Mouse (Mus musculus): ENCODE results near the gene Sh3bp5l.
A peak's percentile ranks its signal among the peaks of the same experiment; 100 is the strongest.

- TF ChIP-seq CTCF (IDR thresholded peaks at IDR 0.05; ENCODE audit: insufficient read depth, low read depth, low read length) (no peak), POLR2A (IDR thresholded peaks at IDR 0.05; ENCODE audit: insufficient read depth, low read depth, low read length) (0 out of 2 replicates have a peak, but pooled peaks have one; percentile 16)
Observed at GRCm38 (mm10) chr11:58316768-58317390, 13.6 kb upstream of the Sh3bp5l start.

All from olfactory bulb, adult 2 months (tissue).